Mouse (Mus musculus): ENCODE measurements around the gene Akr1c13. TPM values are rescaled to one million over a fixed set of nuclear protein-coding genes. Genes with fewer than 3 reads are reported as not detected.
"Not testable (repeated sequence)": the region's sequence is repeated elsewhere in the genome, so short reads cannot be mapped to it uniquely, and the experiment has no call there.

Gene Akr1c13
- total and polyA plus RNA-seq, 2 experiments from 2014 or later: 0.33 to 1.8 TPM

DNA sequence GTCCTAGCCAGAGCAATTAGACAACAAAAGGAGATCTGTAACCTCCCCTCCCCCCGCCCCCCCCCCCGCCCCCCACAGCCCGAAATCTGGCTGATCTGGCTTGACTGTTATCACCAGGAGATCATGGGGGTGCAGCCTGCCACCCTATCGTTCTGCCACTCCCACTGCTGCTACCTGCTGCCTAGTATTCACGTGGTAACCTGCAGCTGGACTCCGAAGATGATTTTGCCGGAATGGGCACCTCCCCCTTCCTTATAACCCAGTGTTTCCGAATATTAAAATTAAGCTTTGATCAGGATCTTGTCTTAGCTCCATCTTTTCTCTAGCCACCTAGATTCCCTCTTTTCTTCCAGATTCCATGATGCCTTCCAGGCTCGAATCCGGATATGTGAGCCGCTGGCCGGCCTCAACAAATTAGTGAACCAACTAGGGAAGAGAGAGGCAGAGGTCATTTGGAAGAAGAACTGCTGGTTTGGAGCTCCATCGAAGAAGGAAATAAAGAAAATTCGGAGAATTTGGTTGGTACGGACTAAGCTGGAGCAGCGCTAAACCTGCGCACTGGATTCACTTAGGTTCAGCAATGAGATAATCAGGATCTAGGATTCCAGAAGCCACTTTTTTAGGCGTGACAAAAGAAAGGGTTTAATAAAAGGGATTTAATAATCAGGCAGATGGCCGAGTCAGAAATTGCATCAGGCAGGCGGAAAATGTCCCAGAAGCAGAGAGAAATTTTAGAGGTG lies 20.8 kb downstream of the Akr1c13 start:
- TF ChIP-seq CTCF (IDR thresholded peaks at IDR 0.05; ENCODE audit: low read depth): no peak
- Histone ChIP-seq H3K27me3 (ENCODE audit: insufficient read depth, low read length) (no peaks in the 10 kb centered on the region), H3K36me3 (ENCODE audit: insufficient read depth) (no peaks in the 10 kb centered on the region), H3K27ac (ENCODE audit: low read depth, low read length) (no peak overlapping the region), H3K4me3 (ENCODE audit: low read depth, low read length) (no peak overlapping the region), H3K9ac (no peak overlapping the region), H3K9me3 (ENCODE audit: low read length) (no peaks in the 10 kb centered on the region), H3K4me2 (ENCODE audit: low read depth) (no peak overlapping the region), H3K4me1 (ENCODE audit: insufficient read depth) (no peaks in the 10 kb centered on the region)
- no peak for DNase-seq
- WGBS: 68% methylated on average over 20 of the region's 20 CpGs
- ATAC-seq: no peak

DNA sequence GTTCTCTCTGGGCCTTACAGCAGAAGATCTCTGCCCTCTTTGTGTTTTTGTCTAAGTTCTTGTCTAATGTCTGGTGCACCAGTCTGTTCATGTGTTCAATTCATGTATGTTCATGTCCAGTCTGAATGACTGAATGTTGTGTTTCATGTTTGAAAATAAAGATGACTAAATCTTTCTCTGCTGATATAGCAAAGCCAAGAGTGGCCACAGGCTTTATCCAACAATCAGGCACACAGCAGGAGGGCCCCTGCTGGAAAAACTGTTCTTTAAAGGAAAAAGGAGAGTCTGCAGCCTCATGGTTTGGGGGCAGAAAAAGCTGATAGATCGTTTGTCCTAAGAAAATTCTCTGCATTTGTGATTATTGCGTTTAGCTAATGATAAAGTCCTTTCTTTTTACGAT lies 21.4 kb downstream of the Akr1c13 start:
- WGBS: 50% methylated on average over 3 of the region's 3 CpGs
- no peak for ATAC-seq
- TF ChIP-seq CTCF (IDR thresholded peaks at IDR 0.05; ENCODE audit: low read depth): no peak
- H3K4me2 ChIP-seq (ENCODE audit: low read depth): no peak overlapping the region
- H3K4me3 ChIP-seq (ENCODE audit: low read depth, low read length): no peak overlapping the region
- H3K27ac ChIP-seq (ENCODE audit: low read depth, low read length): no peak overlapping the region
- no peak for DNase-seq
- H3K9me3 ChIP-seq (ENCODE audit: low read length): no peaks in the 10 kb centered on the region
- no peaks in the 10 kb centered on the region for H3K27me3 ChIP-seq (ENCODE audit: insufficient read depth, low read length)
- no peaks in the 10 kb centered on the region for H3K36me3 ChIP-seq (ENCODE audit: insufficient read depth)
- H3K4me1 ChIP-seq (ENCODE audit: insufficient read depth): no peaks in the 10 kb centered on the region
- no peak overlapping the region for H3K9ac ChIP-seq

DNA sequence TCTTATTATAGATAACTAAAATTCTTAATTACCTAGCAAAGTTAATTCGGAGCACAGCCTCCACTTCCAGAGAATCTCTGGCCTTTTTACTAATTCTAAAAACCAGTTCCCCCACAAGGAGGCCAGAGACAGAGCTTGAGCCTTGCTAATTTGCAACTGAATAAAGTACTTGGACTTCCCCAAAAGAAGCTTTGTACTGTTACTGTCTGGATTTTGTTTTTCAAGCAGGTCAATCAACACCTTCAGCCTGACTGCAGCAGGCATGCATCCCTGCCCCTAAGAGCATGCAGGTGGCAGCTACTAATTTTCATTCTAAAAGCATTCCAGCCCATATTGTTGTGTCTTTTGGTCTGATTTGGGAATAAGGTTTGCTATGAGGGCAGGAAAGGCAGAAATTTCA lies 24.5 kb downstream of the Akr1c13 start:
- not testable (repeated sequence) for H3K27me3 ChIP-seq (ENCODE audit: insufficient read depth, low read length); ATAC-seq; H3K4me3 ChIP-seq (ENCODE audit: low read depth, low read length); H3K4me1 ChIP-seq (ENCODE audit: insufficient read depth); H3K36me3 ChIP-seq (ENCODE audit: insufficient read depth); H3K4me2 ChIP-seq (ENCODE audit: low read depth); H3K9ac ChIP-seq; H3K27ac ChIP-seq (ENCODE audit: low read depth, low read length); H3K9me3 ChIP-seq (ENCODE audit: low read length); DNase-seq
- WGBS: 73% methylated on average over 1 of the region's 1 CpGs

DNA sequence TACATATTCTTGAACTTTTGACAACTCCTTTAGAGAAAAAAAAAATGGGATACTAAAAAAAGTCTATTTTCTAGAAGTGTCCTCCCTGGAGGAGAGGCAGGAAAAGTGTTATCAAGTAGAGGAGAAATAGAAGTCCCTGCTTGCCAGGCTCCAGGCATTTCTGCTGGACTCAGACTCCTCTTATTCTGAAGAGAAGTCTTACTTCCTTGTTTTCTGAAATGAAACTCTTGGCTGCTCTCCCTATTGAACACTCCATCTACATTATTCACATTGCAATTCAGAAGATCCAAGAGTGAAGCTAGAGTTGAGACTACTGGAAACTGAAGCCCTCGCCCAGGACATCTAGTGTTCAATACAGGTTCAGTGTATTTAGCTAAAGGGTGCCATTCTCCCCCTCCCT lies 37.5 kb downstream of the Akr1c13 start, which contains the start of gene Akr1c19:
Gene Akr1c19, plus strand, starts transcription at position 260 of the 400 bp plus-strand sequence.
- 83% methylated on average over 1 of the region's 1 CpGs for WGBS

DNA sequence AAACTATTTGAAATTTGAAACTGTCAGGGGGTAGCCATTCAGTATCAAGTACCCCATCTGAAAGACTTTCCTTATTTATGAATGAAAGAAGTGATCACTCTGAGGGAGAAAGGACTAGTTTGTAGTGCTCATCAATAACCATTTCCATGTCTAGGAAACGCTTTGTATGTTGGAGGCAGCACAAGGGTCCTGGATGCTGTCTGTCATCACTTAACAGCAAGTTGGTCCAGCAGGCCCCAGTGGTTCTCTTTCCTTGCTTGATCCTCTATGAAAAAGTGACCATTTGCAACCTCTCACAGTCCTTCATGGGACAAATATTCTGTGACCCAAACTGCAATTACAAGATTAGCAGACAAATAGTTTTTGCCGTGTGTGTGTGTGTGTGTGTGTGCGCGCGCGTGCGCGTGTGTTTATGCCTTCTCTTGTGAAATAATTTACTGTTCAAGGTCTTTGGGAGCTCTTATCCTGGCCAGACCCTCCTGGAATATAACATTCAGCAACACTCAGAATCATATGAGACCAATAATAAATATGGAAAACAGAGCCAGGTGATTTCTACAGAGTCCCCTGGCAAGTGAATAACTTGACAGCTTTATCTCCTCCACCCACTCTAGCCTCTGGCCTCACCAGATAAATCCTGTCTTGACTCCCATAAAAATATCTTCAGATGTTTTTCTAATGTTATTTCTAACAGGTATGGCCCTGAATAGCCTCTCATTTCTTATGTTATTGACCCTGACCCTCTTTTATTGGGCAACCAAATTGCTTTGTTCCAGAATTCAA lies 40.1 kb downstream of the Akr1c13 start:
- Histone ChIP-seq H3K36me3 (ENCODE audit: insufficient read depth) (no peaks in the 10 kb centered on the region), H3K27ac (ENCODE audit: low read depth, low read length) (no peak overlapping the region), H3K4me2 (ENCODE audit: low read depth) (no peak overlapping the region), H3K4me1 (ENCODE audit: insufficient read depth) (no peaks in the 10 kb centered on the region), H3K4me3 (ENCODE audit: low read depth, low read length) (no peak overlapping the region), H3K27me3 (ENCODE audit: insufficient read depth, low read length) (no peaks in the 10 kb centered on the region), H3K9ac (no peak overlapping the region), H3K9me3 (ENCODE audit: low read length) (no peaks in the 10 kb centered on the region)
- WGBS: 95% methylated on average over 8 of the region's 8 CpGs
- no peak for TF ChIP-seq CTCF (IDR thresholded peaks at IDR 0.05; ENCODE audit: low read depth)
- ATAC-seq (no peak), DNase-seq (no peak)

More for the DNA sequence above, 37.5 kb downstream of the Akr1c13 start, which contains the start of gene Akr1c19:
- no peak for ATAC-seq
- Histone ChIP-seq H3K27me3 (ENCODE audit: insufficient read depth, low read length) (no peaks in the 10 kb centered on the region), H3K9me3 (ENCODE audit: low read length) (no peaks in the 10 kb centered on the region), H3K36me3 (ENCODE audit: insufficient read depth) (no peaks in the 10 kb centered on the region), H3K27ac (ENCODE audit: low read depth, low read length) (no peak within 1 kb of the TSS), H3K9ac (no peak within 1 kb of the TSS), H3K4me2 (ENCODE audit: low read depth) (no peak within 1 kb of the TSS), H3K4me3 (ENCODE audit: low read depth, low read length) (no peak within 1 kb of the TSS), H3K4me1 (ENCODE audit: insufficient read depth) (no peaks in the 10 kb centered on the region)
- TF ChIP-seq CTCF (IDR thresholded peaks at IDR 0.05; ENCODE audit: low read depth): no peak
- no peak for DNase-seq

DNA sequence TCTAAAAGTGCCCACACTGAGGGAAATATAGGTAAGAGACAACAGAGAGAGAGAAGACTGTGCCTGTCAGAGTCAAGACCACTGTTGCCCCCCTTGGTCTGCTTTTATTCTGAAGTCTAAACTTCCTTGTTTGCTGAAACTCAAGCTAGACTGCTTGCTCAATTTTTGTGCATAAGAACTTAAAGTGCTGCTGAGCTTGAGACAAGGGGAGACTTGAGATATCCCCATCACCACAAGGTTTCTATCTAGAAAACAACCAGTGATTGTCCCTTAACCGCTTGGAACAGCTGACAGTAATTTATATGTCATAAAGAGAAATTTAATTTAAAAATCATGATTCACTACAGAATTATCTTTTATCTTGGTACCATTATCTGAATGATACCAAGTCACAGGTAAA lies 42.2 kb downstream of the Akr1c13 start:
- H3K27me3 ChIP-seq (ENCODE audit: insufficient read depth, low read length): no peaks in the 10 kb centered on the region
- no peak for TF ChIP-seq CTCF (IDR thresholded peaks at IDR 0.05; ENCODE audit: low read depth)
- H3K4me2 ChIP-seq (ENCODE audit: low read depth): no peak overlapping the region
- DNase-seq (no peak), ATAC-seq (no peak)
- H3K9me3 ChIP-seq (ENCODE audit: low read length): no peaks in the 10 kb centered on the region
- H3K36me3 ChIP-seq (ENCODE audit: insufficient read depth): no peaks in the 10 kb centered on the region
- no peak overlapping the region for H3K27ac ChIP-seq (ENCODE audit: low read depth, low read length)
- H3K9ac ChIP-seq: no peak overlapping the region
- H3K4me3 ChIP-seq (ENCODE audit: low read depth, low read length): no peak overlapping the region
- 86% methylated on average over 1 of the region's 1 CpGs for WGBS
- no peaks in the 10 kb centered on the region for H3K4me1 ChIP-seq (ENCODE audit: insufficient read depth)

DNA sequence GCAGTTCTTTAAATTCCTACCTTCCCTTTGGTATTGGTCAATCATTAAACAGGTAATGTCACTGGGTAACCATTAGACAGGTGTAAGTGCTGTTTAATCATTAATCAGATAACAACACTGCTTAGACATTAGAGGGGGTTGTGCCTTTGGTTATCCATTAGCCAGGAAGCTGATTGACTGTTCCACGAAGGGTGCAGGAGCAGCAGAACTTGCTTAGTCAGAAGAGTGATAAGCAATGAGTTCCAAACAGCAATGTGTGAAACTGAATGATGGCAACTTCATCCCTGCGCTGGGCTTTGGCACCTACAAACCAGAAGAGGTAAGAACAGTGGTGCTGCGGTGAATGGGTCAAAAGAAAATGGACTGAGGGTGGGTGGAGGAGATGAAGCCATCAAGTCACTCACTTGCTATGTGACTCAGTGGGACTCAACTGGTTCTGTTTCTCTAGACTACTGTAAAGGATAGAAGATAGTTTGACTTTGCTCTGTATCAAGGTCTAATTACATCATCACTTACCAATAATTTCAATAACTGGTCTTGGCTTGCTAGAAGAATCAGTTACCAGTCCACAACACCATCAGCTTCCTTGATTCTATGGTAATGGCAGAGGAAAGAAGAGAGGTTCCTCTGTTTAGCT lies 42.7 kb downstream of the Akr1c13 start:
- H3K4me1 ChIP-seq (ENCODE audit: insufficient read depth): no peaks in the 10 kb centered on the region
- H3K27me3 ChIP-seq (ENCODE audit: insufficient read depth, low read length): no peaks in the 10 kb centered on the region
- H3K27ac ChIP-seq (ENCODE audit: low read depth, low read length): no peak overlapping the region
- WGBS: 80% methylated on average over 3 of the region's 3 CpGs
- no peaks in the 10 kb centered on the region for H3K9me3 ChIP-seq (ENCODE audit: low read length)
- TF ChIP-seq CTCF (IDR thresholded peaks at IDR 0.05; ENCODE audit: low read depth): no peak
- H3K4me3 ChIP-seq (ENCODE audit: low read depth, low read length): no peak overlapping the region
- DNase-seq (no peak), ATAC-seq (no peak)
- no peak overlapping the region for H3K4me2 ChIP-seq (ENCODE audit: low read depth)
- H3K36me3 ChIP-seq (ENCODE audit: insufficient read depth): no peaks in the 10 kb centered on the region
- no peak overlapping the region for H3K9ac ChIP-seq
